Mouse (Mus musculus) kidney, adult 2 months (tissue): ENCODE data around the gene Ccdc194.

ENCODE experiments used
- CTCF ChIP-seq: fragments of 200-500 bp; conservative IDR thresholded peaks from 2 replicates; pipeline ENCODE4 v1.5.1; 2011; ENCODE audit warnings: low read depth, mild to moderate bottlenecking, control low read depth, low read length, moderate library complexity, mixed read lengths; ENCODE audit not compliant: insufficient read depth, insufficient read length
- POLR2A ChIP-seq: fragments of 200-500 bp; IDR thresholded peaks from one replicate; pipeline ENCODE4 v1.6.1; 2011; ENCODE audit warnings: low read depth, low read length, control low read depth

DNA sequence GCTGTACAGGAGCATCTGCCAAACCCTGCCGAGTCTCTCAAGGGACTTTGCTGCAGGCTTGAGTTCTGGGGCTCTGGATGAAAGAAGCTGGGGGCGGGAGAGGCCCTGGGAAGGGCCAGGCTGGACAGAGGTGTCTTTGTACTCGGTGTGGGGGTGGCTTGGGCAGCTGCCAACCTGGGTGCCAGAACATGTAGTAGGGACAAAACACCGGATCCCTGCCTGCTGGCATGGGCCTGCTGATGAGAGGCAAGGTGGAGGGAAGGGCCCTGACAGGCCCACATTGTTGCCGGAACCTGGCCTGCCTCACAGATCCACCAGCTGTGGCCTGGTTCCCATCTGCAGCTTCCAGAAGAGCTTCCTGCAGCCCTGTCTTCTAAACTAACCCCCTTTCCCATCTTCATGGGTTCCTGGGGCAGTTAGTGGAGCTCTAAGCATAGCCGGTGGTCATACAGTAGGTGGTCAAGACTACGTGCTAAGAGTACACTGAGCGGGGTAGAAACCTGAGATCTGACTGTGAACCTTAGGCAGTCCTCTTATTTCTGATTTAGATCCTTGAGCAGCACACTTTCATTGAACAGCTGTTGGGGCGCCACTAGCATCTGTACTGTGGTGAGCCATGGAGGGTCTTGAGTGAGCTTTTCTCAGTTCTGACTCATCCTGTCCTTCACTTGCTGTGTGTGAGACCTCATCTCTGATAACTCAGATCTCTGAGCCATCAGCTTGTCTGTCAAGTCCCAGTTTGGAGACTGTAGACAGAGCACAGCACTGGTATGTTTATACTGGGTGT lies 47.5 kb upstream of the Ccdc194 start:
- TF ChIP-seq POLR2A (no peak), CTCF (no peak)
